Mouse (Mus musculus) adrenal gland (tissue): ENCODE data around the gene Chst11.

Source experiments
- intact Hi-C: fragments of 180-260 bp; cut with DNase I; formaldehyde crosslinking; loops from one replicate; pipeline ENCODE4 v1.15.1; 2025
- long read RNA-seq, 2 experiments: library from polyadenylated mRNA; unstranded; transcript quantifications; one replicate each; pipeline ENCODE4 v2.0.0; 2020; ENCODE audit warnings: borderline replicate concordance in 1 of 2; ENCODE audit not compliant: insufficient replicate concordance in 1 of 2

The Chst11 gene
- long read RNA-seq, experiment 1, partial matches to known transcripts: 0 of 11 reads
- long read RNA-seq, experiment 1, other reads (novel, unspliced or antisense): 11 of 11 reads
- long read RNA-seq, experiment 2, partial matches to known transcripts: 0 of 26 reads
- long read RNA-seq, experiment 2, other reads (novel, unspliced or antisense): 26 of 26 reads

- intact Hi-C loops: loop anchor here (5.0 to 10.0 kb wide), 2 partner anchors 117 to 200 kb away; no protein-coding TSS in a partner anchor
Observed at GRCm38 (mm10) chr10:82984950-82985699, at the start of gene Chst11. Chst11 (plus strand) TSS chr10:82985498.

GRCm38 (mm10) chr10:82935774-82936173 is 49.5 kb upstream of the Chst11 start:
- intact Hi-C loops: no loop called here

- intact Hi-C loops: no loop called here
Observed at GRCm38 (mm10) chr10:82953415-82953814, 31.9 kb upstream of the Chst11 start.

- intact Hi-C loops: no loop called here
Observed at GRCm38 (mm10) chr10:82955117-82955516, 30.2 kb upstream of the Chst11 start.

- intact Hi-C loops: no loop called here
Observed at GRCm38 (mm10) chr10:82958218-82958761, 27.0 kb upstream of the Chst11 start.

- intact Hi-C loops: no loop called here
Observed at GRCm38 (mm10) chr10:82959316-82959715, 26.0 kb upstream of the Chst11 start.

GRCm38 (mm10) chr10:82961302-82961701 is 24.0 kb upstream of the Chst11 start:
- intact Hi-C loops: no loop called here

GRCm38 (mm10) chr10:82962018-82962417 is 23.3 kb upstream of the Chst11 start:
- intact Hi-C loops: no loop called here

GRCm38 (mm10) chr10:82962472-82963020 is 22.8 kb upstream of the Chst11 start:
- intact Hi-C loops: no loop called here

GRCm38 (mm10) chr10:82964491-82964890 is 20.8 kb upstream of the Chst11 start:
- intact Hi-C loops: no loop called here

- intact Hi-C loops: no loop called here
Observed at GRCm38 (mm10) chr10:82966672-82967071, 18.6 kb upstream of the Chst11 start.

GRCm38 (mm10) chr10:82969612-82970011 is 15.7 kb upstream of the Chst11 start:
- intact Hi-C loops: no loop called here

- intact Hi-C loops: no loop called here
Observed at GRCm38 (mm10) chr10:82971549-82971948, 13.7 kb upstream of the Chst11 start.

- intact Hi-C loops: no loop called here
Observed at GRCm38 (mm10) chr10:82974201-82974600, 11.1 kb upstream of the Chst11 start.

GRCm38 (mm10) chr10:82974627-82975177 is 10.6 kb upstream of the Chst11 start:
- intact Hi-C loops: no loop called here

GRCm38 (mm10) chr10:82975806-82976205 is 9.5 kb upstream of the Chst11 start:
- intact Hi-C loops: no loop called here

- intact Hi-C loops: loop anchor here (10.0 kb wide), 1 partner anchor 203 kb away; no protein-coding TSS in a partner anchor
Observed at GRCm38 (mm10) chr10:82982286-82982685, 3.0 kb upstream of the Chst11 start.

- intact Hi-C loops: loop anchor here (5.0 to 10.0 kb wide), 2 partner anchors 117 to 199 kb away; no protein-coding TSS in a partner anchor
Observed at GRCm38 (mm10) chr10:82985700-82986131, 418 bp downstream of the Chst11 start.

- intact Hi-C loops: loop anchor here (5.0 to 10.0 kb wide), 2 partner anchors 116 to 198 kb away; no protein-coding TSS in a partner anchor
Observed at GRCm38 (mm10) chr10:82986251-82986992, 1.1 kb downstream of the Chst11 start.

- intact Hi-C loops: loop anchor here (5.0 to 10.0 kb wide), 2 partner anchors 115 to 198 kb away; no protein-coding TSS in a partner anchor
Observed at GRCm38 (mm10) chr10:82986993-82987349, 1.7 kb downstream of the Chst11 start.

- intact Hi-C loops: loop anchor here (5.0 to 10.0 kb wide), 2 partner anchors 115 to 197 kb away; no protein-coding TSS in a partner anchor
Observed at GRCm38 (mm10) chr10:82987394-82987793, 2.1 kb downstream of the Chst11 start.
